Mouse (Mus musculus) embryonic fibroblast, embryonic 13.5 days (primary cell): ENCODE data around the gene Wnt8b.

Experiments used
- CTCF ChIP-seq: IDR thresholded peaks from 2 replicates; pipeline ENCODE4 v1.5.1; 2011; ENCODE audit warnings: mild to moderate bottlenecking, control low read depth, low read length, moderate library complexity, borderline replicate concordance; ENCODE audit not compliant: insufficient read depth
- POLR2A ChIP-seq: IDR thresholded peaks from 2 replicates; pipeline ENCODE4 v1.6.1; 2011; ENCODE audit warnings: low read depth, mild to moderate bottlenecking, control low read depth, low read length, moderate library complexity

DNA sequence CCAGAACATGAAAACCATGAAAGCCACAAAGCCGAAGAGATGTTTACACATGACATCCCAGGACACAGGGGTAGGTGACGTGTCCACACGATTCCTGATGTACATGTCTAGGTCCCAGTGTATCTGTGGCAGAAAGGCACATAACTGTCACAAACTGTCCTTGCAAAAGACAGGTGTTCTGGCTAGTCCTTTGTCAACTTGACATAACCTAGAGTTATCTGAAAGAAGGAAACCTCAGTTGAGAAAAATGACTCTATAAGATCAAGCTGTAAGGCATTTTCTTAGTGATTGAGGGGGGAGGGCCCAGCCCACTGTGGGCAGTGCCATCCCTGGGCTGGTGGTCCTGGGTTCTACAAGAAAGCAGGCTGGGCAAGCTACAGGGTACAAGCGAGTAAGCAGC, 59.5 kb downstream of the Wnt8b start, which contains the start of gene Gm20538:
- TF ChIP-seq POLR2A, result no peak
- TF ChIP-seq CTCF, result no peak
